Mouse (Mus musculus) neural tube, embryonic 15.5 days (tissue): ENCODE measurements around the gene Cops4. TPM values are rescaled to one million over a fixed set of nuclear protein-coding genes. Genes with fewer than 3 reads are reported as not detected.

Source experiments
- ATAC-seq: fragments of 200-750 bp; cut with Nextera tagmentation; 2 replicates; pipeline ENCODE4 v1.8.0; 2017; ENCODE audit warnings: mild to moderate bottlenecking, moderate TSS enrichment, moderate library complexity; ENCODE audit not compliant: low FRiP score
- H3K27ac ChIP-seq: fragments of 300-500 bp; sonication (generic); replicated peaks from 2 replicates; pipeline ENCODE4 v1.5.1; 2015; ENCODE audit warnings: mild to moderate bottlenecking, inconsistent platforms
- H3K27me3 ChIP-seq: fragments of 300-500 bp; sonication (generic); replicated peaks from 2 replicates; pipeline ENCODE4 v1.6.1; 2015; ENCODE audit warnings: inconsistent platforms
- H3K36me3 ChIP-seq: fragments of 300-500 bp; sonication (generic); 2 replicates; pipeline ENCODE4 v1.6.1; 2015; ENCODE audit warnings: inconsistent platforms
- H3K4me1 ChIP-seq: fragments of 300-500 bp; sonication (generic); 2 replicates; pipeline ENCODE4 v1.6.1; 2015; ENCODE audit warnings: inconsistent platforms
- H3K4me2 ChIP-seq: fragments of 300-500 bp; sonication (generic); 2 replicates; pipeline ENCODE4 v1.6.1; 2015; ENCODE audit warnings: inconsistent platforms, mild to moderate bottlenecking, moderate library complexity
- H3K4me3 ChIP-seq: fragments of 300-500 bp; sonication (generic); replicated peaks from 2 replicates; pipeline ENCODE4 v1.5.1; 2015; ENCODE audit warnings: mild to moderate bottlenecking, inconsistent platforms
- H3K9ac ChIP-seq: fragments of 300-500 bp; sonication (generic); replicated peaks from 2 replicates; pipeline ENCODE4 v1.6.1; 2015; ENCODE audit warnings: mild to moderate bottlenecking, inconsistent platforms
- H3K9me3 ChIP-seq: fragments of 300-500 bp; sonication (generic); replicated peaks from 2 replicates; pipeline ENCODE4 v1.6.1; 2016; ENCODE audit warnings: inconsistent platforms
- WGBS: fragments of 180-500 bp; shearing (Covaris S2); methylation state at CpG from one replicate; pipeline ENCODE4 v1.1.7; 2015; ENCODE audit warnings: mixed read lengths; 5-methylcytosine and 5-hydroxymethylcytosine counted together
- polyA plus RNA-seq: library from polyadenylated mRNA; unstranded; fragments of >200 nt; fragmentation: Nextera tagmentation; extraction: Ambion mirVana; gene quantifications from 2 replicates; pipeline ENCODE4 v1.2.1, GENCODE M21; 2015

Cops4 gene
- polyA plus RNA-seq, 1 experiment from 2014 or later: 183 TPM

DNA sequence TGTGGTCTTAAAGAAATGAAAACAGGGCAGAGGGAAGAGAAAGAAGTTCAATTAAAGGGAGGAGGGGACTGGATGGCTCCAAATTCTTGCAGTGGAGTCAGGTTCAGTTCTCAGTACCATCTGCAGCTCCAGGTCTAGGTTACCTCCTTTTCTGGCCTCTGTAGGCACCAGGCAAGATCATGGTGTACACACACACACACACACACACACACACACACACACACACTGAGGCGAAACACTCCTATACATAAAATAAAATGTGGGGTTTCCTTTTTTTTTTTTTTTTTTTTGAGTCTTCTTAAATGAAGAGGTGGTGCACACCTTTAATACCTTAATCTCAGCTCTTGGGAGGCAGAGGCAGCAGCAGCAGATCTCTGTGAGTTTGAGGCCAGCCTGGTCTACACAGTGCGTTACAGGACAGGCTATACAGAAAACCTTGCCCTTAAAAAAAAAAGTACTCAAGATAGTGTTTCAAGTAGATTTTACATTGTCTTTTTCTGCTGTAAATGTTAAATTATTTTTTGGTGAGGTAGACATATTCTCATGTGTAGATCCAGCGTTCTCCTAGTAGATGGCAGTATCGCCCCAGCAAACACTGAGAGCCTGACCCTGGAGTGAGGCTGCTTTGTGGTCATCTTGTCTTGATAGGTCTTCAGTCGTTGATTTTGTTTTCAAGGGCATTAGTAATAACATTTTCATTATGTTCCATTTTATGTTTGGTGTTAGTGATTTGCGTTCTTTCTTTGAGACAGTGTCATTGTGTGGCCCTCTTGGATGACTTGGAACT lies 28.4 kb downstream of the Cops4 start:
- no peak overlapping the region for H3K27ac ChIP-seq
- H3K36me3 ChIP-seq: peaks cover 76% of the 10 kb centered on the region
- H3K27me3 ChIP-seq: no peaks in the 10 kb centered on the region
- H3K4me1 ChIP-seq: no peaks in the 10 kb centered on the region
- H3K9me3 ChIP-seq: no peaks in the 10 kb centered on the region
- WGBS: 92% methylated on average over 6 of the region's 6 CpGs
- no peak for ATAC-seq
- no peak overlapping the region for H3K4me2 ChIP-seq
- H3K4me3 ChIP-seq: no peak overlapping the region
- no peak overlapping the region for H3K9ac ChIP-seq

DNA sequence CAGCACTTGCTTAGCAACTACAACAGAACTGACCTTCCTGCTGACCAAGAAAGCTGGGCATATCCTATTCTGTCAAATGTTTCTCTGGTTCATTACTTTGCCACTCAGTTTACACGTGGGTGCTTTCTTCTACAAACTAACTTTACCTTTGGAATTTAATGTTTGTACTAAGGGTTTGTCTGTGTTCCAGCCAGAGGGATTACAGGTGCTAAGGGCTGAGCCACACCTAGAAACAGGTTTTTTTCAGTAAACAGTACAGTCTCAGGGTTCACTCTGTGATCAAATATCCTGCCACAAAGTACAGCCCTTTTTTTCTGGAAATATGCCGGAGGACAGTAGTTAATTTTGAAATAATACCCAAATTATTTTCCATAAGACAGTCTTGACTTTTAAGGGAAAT lies 30.1 kb downstream of the Cops4 start:
- 96% methylated on average over 2 of the region's 2 CpGs for WGBS
- Histone ChIP-seq H3K36me3 (peaks cover 60% of the 10 kb centered on the region), H3K4me2 (no peak overlapping the region), H3K4me1 (no peaks in the 10 kb centered on the region), H3K27ac (no peak overlapping the region), H3K4me3 (no peak overlapping the region), H3K9ac (no peak overlapping the region), H3K27me3 (no peaks in the 10 kb centered on the region), H3K9me3 (no peaks in the 10 kb centered on the region)
- no peak for ATAC-seq

DNA sequence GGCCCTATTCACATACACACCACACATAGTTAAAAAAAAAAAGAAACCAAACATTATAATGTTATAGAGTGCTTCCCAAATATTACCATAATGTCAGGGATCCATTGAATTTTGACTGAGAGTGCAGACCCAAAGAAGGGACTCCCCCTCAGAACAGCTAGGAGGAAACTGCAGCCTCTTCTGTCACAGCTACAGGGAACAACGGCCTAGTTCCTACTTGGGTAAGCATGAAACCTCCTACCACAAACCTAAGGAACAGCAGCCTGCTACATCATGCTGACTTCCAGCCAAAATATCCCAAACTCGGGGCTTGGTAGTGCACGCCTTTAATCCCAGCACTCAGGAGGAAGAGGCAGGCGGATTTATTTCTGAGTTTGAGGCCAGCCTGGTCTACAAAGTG lies 31.2 kb downstream of the Cops4 start:
- H3K4me3 ChIP-seq: no peak overlapping the region
- H3K27me3 ChIP-seq: no peaks in the 10 kb centered on the region
- no peak overlapping the region for H3K27ac ChIP-seq
- no peaks in the 10 kb centered on the region for H3K9me3 ChIP-seq
- H3K9ac ChIP-seq: no peak overlapping the region
- H3K4me1 ChIP-seq: no peaks in the 10 kb centered on the region
- no peak overlapping the region for H3K4me2 ChIP-seq
- no peak for ATAC-seq
- WGBS: 94% methylated on average over 4 of the region's 4 CpGs
- peaks cover 51% of the 10 kb centered on the region for H3K36me3 ChIP-seq

DNA sequence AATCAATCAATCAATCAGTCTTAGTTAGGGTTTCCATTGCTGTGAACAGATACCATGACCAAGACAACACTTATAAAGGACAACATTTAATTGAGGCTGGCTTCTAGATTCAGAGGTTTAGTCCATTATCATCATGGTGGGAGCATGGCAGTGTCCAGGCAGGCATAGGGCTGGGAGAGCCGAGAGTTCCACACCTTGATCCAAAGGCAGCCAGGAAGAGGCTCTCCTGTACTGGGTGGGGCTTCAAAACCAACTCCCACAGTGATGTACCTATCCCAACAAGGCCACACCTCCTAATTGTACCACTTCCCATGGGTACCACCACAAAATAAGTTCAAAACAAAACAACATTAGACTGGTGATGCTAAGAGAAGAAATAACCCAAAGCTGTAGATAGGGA lies 32.0 kb downstream of the Cops4 start:
- 90% methylated on average over 1 of the region's 1 CpGs for WGBS
- Histone ChIP-seq H3K9me3 (no peaks in the 10 kb centered on the region), H3K27ac (no peak overlapping the region), H3K9ac (no peak overlapping the region), H3K4me3 (no peak overlapping the region), H3K4me2 (no peak overlapping the region), H3K36me3 (peaks cover 44% of the 10 kb centered on the region), H3K27me3 (no peaks in the 10 kb centered on the region), H3K4me1 (no peaks in the 10 kb centered on the region)
- ATAC-seq: no peak

DNA sequence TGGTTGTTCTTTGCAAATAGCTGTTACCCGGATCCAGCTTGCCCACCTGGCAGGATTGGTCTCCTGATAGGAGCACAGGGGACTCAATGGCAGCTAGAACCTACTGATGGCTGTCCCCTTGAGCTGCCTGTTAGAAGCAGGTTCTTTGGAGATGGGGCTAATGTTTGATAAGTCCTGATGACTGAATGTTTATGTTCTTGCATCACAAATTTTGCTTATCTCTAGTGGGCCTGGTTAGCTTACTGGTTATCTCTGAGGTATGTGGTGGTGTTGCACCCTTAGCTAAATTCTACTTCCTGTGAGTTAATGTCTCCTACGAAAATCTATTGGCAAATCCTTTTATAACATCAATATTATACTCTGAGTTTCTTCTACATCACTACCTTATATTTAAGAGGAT lies 33.8 kb downstream of the Cops4 start:
- Histone ChIP-seq H3K9me3 (no peaks in the 10 kb centered on the region), H3K27me3 (no peaks in the 10 kb centered on the region), H3K4me3 (no peak overlapping the region), H3K36me3 (peaks cover 28% of the 10 kb centered on the region), H3K27ac (no peak overlapping the region), H3K9ac (no peak overlapping the region), H3K4me1 (no peaks in the 10 kb centered on the region), H3K4me2 (no peak overlapping the region)
- WGBS: 78% methylated on average over 2 of the region's 2 CpGs
- no peak for ATAC-seq

DNA sequence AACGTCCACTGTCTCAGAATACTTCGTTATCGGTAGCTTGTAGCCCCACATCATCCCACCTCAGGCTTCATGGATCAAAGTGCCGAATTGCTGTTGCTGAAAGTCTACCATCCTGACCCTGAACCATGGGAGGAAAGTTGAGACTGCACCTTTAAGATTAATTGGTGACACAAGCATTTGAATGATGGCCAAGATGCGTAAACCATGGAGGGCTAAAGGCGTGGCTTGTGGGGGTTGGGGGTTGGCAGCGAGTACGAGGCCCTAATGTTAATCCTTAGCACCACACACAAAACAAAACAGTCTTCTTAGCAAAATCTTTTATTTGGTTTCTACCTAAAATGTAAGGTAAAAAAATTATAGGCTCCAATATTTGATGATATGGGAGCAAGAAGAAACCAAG lies 35.3 kb downstream of the Cops4 start:
- no peak overlapping the region for H3K4me2 ChIP-seq
- H3K27me3 ChIP-seq: no peaks in the 10 kb centered on the region
- H3K9me3 ChIP-seq: no peaks in the 10 kb centered on the region
- WGBS: 69% methylated on average over 8 of the region's 8 CpGs
- H3K4me1 ChIP-seq: no peaks in the 10 kb centered on the region
- no peak overlapping the region for H3K27ac ChIP-seq
- no peak for ATAC-seq
- H3K36me3 ChIP-seq: peaks cover 13% of the 10 kb centered on the region
- no peak overlapping the region for H3K4me3 ChIP-seq
- no peak overlapping the region for H3K9ac ChIP-seq

DNA sequence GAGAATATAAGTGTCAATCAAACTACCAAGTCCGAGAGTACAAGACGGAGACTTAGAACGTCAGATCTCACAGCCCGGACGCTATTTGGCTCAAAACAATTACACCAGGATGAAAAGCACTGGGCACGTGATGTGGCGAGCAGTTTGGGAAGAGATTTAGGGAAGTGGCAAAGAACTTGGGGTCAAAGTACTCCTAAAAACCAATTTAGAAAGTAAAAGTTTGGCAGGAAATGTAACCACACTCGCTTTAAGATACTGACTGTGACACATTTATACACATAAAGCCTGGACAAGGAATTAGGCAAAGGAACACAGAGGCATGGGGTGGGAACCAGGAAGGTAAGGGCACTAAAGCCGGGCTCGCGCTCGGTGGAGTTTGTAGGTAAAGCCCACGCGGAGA lies 38.9 kb downstream of the Cops4 start:
- H3K9me3 ChIP-seq: no peaks in the 10 kb centered on the region
- no peaks in the 10 kb centered on the region for H3K36me3 ChIP-seq
- no peak overlapping the region for H3K4me2 ChIP-seq
- no peak overlapping the region for H3K4me3 ChIP-seq
- 88% methylated on average over 14 of the region's 14 CpGs for WGBS
- H3K4me1 ChIP-seq: no peaks in the 10 kb centered on the region
- no peaks in the 10 kb centered on the region for H3K27me3 ChIP-seq
- no peak overlapping the region for H3K27ac ChIP-seq
- no peak overlapping the region for H3K9ac ChIP-seq
- no peak for ATAC-seq

DNA sequence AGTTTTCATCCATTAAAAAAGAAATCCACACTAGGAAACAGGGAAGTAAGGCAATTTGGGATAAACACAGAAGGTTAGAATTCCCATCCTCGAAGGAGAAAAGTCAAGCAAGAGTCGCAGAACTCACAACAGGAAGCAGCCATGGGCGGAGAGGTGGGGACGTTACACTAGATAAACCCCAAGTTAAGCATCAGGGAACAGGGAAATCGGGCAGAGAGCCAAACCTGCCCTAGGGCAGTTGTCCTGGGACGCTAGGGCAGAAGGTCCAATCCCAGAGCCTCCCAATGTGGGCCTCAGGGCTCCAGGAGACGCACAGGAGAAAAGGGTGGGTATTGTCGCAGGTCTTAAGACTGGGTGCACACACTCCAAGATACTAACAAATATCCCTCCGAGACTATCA lies 39.4 kb downstream of the Cops4 start:
- 74% methylated on average over 9 of the region's 9 CpGs for WGBS
- Histone ChIP-seq H3K36me3 (no peaks in the 10 kb centered on the region), H3K9me3 (no peaks in the 10 kb centered on the region), H3K9ac (no peak overlapping the region), H3K4me1 (no peaks in the 10 kb centered on the region), H3K4me3 (no peak overlapping the region), H3K4me2 (no peak overlapping the region), H3K27ac (no peak overlapping the region), H3K27me3 (no peaks in the 10 kb centered on the region)
- ATAC-seq: no peak

DNA sequence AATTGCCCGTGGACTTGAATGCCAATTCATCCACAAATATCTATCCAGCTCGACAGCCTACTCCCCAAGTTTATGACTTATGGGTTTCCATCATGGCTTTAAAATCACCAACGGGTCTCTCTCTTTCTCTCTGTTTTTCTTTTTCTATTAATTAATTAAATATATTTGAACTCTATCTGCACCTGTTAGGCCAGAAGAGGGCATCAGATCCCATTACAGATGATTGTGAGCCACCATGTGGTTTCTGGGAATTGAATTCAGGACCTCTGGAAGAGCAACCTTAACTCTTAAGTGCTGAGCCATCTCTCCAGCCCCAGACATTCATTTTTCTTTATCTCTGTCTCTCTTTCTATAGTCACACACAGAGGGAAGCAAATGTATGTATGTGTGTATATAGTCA lies 40.7 kb downstream of the Cops4 start:
- Histone ChIP-seq H3K4me3 (no peak overlapping the region), H3K27me3 (no peaks in the 10 kb centered on the region), H3K9me3 (no peaks in the 10 kb centered on the region), H3K9ac (no peak overlapping the region), H3K4me2 (no peak overlapping the region), H3K36me3 (no peaks in the 10 kb centered on the region), H3K4me1 (no peaks in the 10 kb centered on the region), H3K27ac (no peak overlapping the region)
- no peak for ATAC-seq
- WGBS: 85% methylated on average over 3 of the region's 3 CpGs

DNA sequence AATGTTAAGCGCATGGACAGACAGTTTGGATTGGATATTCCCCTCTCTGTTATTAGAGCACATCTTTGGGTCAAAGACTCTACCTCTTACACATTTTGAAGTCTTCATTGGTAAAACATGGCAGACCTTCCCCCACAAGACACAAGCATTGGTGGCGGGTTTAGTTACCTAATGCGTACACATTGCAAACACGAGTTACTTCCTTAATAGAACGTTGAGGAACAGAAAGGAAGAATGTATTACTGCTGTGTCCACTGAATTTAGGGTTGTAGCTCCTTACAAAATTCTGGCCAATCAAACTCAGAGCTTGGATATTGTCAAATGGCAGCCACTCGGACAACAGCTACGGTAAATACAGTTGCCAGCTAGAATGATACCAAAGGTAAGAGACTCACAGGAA lies 41.2 kb downstream of the Cops4 start:
- no peak for ATAC-seq
- Histone ChIP-seq H3K4me1 (no peaks in the 10 kb centered on the region), H3K27me3 (no peaks in the 10 kb centered on the region), H3K36me3 (no peaks in the 10 kb centered on the region), H3K9ac (no peak overlapping the region), H3K4me3 (no peak overlapping the region), H3K27ac (no peak overlapping the region), H3K4me2 (no peak overlapping the region), H3K9me3 (no peaks in the 10 kb centered on the region)
- WGBS: 95% methylated on average over 7 of the region's 7 CpGs

DNA sequence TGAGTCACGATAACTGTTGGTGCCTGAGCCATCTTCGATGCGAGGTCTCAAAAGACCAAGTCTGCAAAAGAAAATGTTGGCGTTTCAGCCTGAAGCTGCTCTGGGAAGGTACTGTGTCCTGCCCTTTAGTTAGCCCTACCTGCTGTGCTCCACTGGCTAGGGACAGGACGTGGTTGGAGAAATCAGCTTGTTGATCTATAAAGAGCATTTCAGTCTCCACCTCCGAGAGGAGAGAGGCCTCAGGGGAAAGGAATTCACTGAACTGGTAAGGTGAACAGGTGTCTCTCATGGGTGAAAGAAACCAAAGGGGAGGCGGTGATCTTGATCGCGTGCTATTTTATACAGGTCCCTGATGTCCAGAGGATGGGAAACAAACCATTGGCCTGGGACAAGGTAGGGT lies 44.6 kb downstream of the Cops4 start:
- no peak overlapping the region for H3K27ac ChIP-seq
- H3K4me1 ChIP-seq: no peaks in the 10 kb centered on the region
- no peaks in the 10 kb centered on the region for H3K9me3 ChIP-seq
- no peak for ATAC-seq
- H3K4me2 ChIP-seq: no peak overlapping the region
- 88% methylated on average over 9 of the region's 9 CpGs for WGBS
- H3K36me3 ChIP-seq: no peaks in the 10 kb centered on the region
- H3K9ac ChIP-seq: no peak overlapping the region
- H3K27me3 ChIP-seq: no peaks in the 10 kb centered on the region
- no peak overlapping the region for H3K4me3 ChIP-seq

DNA sequence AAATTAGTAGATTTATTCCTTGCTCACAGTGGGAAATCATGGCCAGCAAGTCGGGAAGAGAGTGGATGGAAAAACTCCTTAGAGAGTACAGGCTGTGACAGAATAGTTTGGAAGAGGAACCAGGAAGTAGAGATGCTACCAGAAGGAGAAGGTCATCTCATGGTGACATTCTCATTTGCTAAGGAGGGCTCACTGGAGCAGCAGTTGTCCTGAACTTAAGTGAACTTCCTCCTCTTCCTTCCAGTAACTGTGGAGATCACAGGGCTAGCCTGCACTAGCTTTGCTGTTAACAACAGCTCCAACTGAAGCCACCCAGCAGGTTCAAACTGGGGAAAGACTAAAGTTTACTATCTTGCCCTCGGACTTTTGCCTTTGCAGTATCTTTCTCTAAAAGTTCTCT lies 48.7 kb downstream of the Cops4 start:
- Histone ChIP-seq H3K9me3 (no peaks in the 10 kb centered on the region), H3K36me3 (no peaks in the 10 kb centered on the region), H3K4me3 (no peak overlapping the region), H3K4me2 (no peak overlapping the region), H3K27ac (no peak overlapping the region), H3K27me3 (no peaks in the 10 kb centered on the region), H3K9ac (no peak overlapping the region), H3K4me1 (no peaks in the 10 kb centered on the region)
- no peak for ATAC-seq
- 78% methylated on average over 2 of the region's 2 CpGs for WGBS
